Mouse (Mus musculus) kidney, adult 2 months (tissue): ENCODE data around the gene Slit1.

Source experiments
- CTCF ChIP-seq: fragments of 200-500 bp; conservative IDR thresholded peaks from 2 replicates; pipeline ENCODE4 v1.5.1; 2011; ENCODE audit warnings: low read depth, mild to moderate bottlenecking, control low read depth, low read length, moderate library complexity, mixed read lengths; ENCODE audit not compliant: insufficient read depth, insufficient read length
- POLR2A ChIP-seq: fragments of 200-500 bp; IDR thresholded peaks from one replicate; pipeline ENCODE4 v1.6.1; 2011; ENCODE audit warnings: low read depth, low read length, control low read depth

- TF ChIP-seq CTCF, result no peak
- no peak for TF ChIP-seq POLR2A
Observed at GRCm38 (mm10) chr19:41663506-41664242, 79.8 kb downstream of the Slit1 start.
